Mouse (Mus musculus): ENCODE results near the gene Pip5k1a.

- TF ChIP-seq TAL1 (IDR thresholded peaks at IDR 0.05; ENCODE audit: low read length) (no peak), GATA1 (IDR thresholded peaks at IDR 0.05; ENCODE audit: low read length) (no peak)
These were observed 53.8 kb downstream of the Pip5k1a start for GRCm38 (mm10) chr3:95052959-95053358.
